ENCODE assay signal across 28 mouse cellular contexts in genomic region chr5:128194106-128194505, GRCm38 (mm10).
"Had no signal": no experiment of that assay in that cellular context is flagged by ENCODE, and none has a peak within 500 bp of the region (broad histone marks: within the 10 kb centered on the region; RNA-seq: fewer than 3 reads in every experiment).

No protein-coding gene starts in this region.

- H3K27me3 ChIP-seq: embryonic facial prominence, embryonic 12.5 days; embryonic facial prominence, embryonic 13.5 days; embryonic facial prominence, embryonic 15.5 days; forebrain, embryonic 12.5 days; forebrain, embryonic 13.5 days; forebrain, embryonic 15.5 days had no signal

- H3K4me1 ChIP-seq: embryonic facial prominence, embryonic 15.5 days had no signal

- H3K9ac ChIP-seq: embryonic facial prominence, embryonic 12.5 days; embryonic facial prominence, embryonic 13.5 days; embryonic facial prominence, embryonic 15.5 days; forebrain, embryonic 12.5 days; forebrain, embryonic 13.5 days; forebrain, embryonic 15.5 days; forebrain, postnatal 0 days had no signal

- H3K4me2 ChIP-seq: embryonic facial prominence, embryonic 12.5 days; embryonic facial prominence, embryonic 13.5 days; embryonic facial prominence, embryonic 15.5 days; forebrain, embryonic 12.5 days; forebrain, embryonic 13.5 days; forebrain, embryonic 15.5 days had no signal

- H3K36me3 ChIP-seq: embryonic facial prominence, embryonic 10.5 days; embryonic facial prominence, embryonic 12.5 days; embryonic facial prominence, embryonic 13.5 days; embryonic facial prominence, embryonic 15.5 days; forebrain, embryonic 10.5 days; forebrain, embryonic 12.5 days; forebrain, embryonic 15.5 days had no signal

- H3K9me3 ChIP-seq: embryonic facial prominence, embryonic 10.5 days; embryonic facial prominence, embryonic 12.5 days; embryonic facial prominence, embryonic 13.5 days; embryonic facial prominence, embryonic 15.5 days; forebrain, embryonic 10.5 days; forebrain, embryonic 12.5 days; forebrain, embryonic 13.5 days; forebrain, embryonic 15.5 days had no signal

- ATAC-seq: forebrain, embryonic 13.5 days; forebrain, embryonic 14.5 days; forebrain, embryonic 15.5 days; forebrain, embryonic 16.5 days; forebrain, postnatal 0 days had no signal

- H3K27ac ChIP-seq: embryonic facial prominence, embryonic 10.5 days; embryonic facial prominence, embryonic 12.5 days; embryonic facial prominence, embryonic 13.5 days; embryonic facial prominence, embryonic 15.5 days; forebrain, embryonic 10.5 days; forebrain, embryonic 12.5 days; forebrain, embryonic 13.5 days; forebrain, embryonic 15.5 days; gastrocnemius, adult 2 months; heart, adult 2 months had no signal

- DNase-seq: cerebellum, adult 8-10 months; cerebellum, adult 9-10 months; cerebellum, adult 9-11 months; cerebellum, postnatal 10 days; cerebellum, postnatal 14 days; cerebellum, postnatal 25 days; cerebellum, postnatal 36 days; embryo, embryonic 11 days; forebrain, postnatal 0 days; gastrocnemius, adult 2 months; gastrocnemius, postnatal 10 days; gastrocnemius, postnatal 14 days; gastrocnemius, postnatal 25 days; gastrocnemius, postnatal 36 days; heart, adult 11 months; heart, adult 18-20 months; heart, adult 2 months had no signal

- H3K4me3 ChIP-seq: embryonic facial prominence, embryonic 10.5 days; embryonic facial prominence, embryonic 12.5 days; embryonic facial prominence, embryonic 13.5 days; embryonic facial prominence, embryonic 15.5 days; erythroblast, embryonic 14.5 days; forebrain, embryonic 10.5 days; forebrain, embryonic 12.5 days; forebrain, embryonic 13.5 days; forebrain, embryonic 15.5 days; gastrocnemius, adult 2 months; heart, adult 2 months had no signal
